Mouse (Mus musculus): ENCODE measurements around the gene Srrm4. TPM values are rescaled to one million over a fixed set of nuclear protein-coding genes. Genes with fewer than 3 reads are reported as not detected.

Gene Srrm4
- polyA plus RNA-seq, 2 experiments from 2014 or later, result 1.00 TPM; not detected in 1

DNA sequence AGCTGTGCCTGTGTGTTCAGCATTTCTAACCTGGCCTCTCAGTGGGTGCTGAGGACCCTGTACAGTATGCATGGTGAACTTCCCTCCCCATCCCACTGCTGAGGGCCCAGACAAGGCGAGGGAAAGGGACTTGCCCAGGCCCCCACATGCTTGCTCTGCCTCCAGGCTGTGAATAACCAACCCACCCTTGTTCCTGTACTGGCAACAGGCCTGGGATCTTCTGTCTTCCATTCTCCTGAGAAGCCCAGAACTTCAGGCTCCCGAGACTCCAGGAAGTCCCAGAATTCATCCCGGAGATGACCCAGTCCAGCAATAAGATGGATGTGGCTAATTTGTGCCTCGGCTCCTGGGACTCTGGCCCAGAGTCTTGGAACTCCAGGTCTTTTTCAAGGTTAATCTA lies 105.5 kb downstream of the Srrm4 start:
- ATAC-seq, result no peak

GRCm38 (mm10) chr5:116485069-116485468 lies 106.5 kb downstream of the Srrm4 start:
- ATAC-seq, result no peak

DNA sequence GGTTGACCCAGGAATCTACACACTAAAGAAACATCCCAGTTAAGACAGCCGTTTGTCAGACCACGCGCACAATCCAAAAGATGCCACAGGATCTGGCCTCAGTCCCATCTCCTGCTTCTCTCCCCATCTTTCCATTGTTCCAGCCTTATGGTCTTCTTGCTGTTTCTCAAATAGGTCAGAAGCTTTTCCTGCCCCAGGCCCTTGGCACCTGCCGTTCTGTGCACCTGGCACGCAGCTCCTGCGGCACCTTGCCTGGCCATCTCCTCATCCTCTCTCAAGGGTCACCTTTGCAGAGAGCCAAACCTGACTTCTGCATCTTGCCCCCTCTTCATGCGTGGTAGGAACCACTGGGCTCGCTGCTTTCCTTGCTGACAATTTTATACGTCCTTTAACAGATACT lies 107.4 kb downstream of the Srrm4 start:
- no peak for ATAC-seq

GRCm38 (mm10) chr5:116478607-116479371 lies 112.8 kb downstream of the Srrm4 start:
- no peak for ATAC-seq

DNA sequence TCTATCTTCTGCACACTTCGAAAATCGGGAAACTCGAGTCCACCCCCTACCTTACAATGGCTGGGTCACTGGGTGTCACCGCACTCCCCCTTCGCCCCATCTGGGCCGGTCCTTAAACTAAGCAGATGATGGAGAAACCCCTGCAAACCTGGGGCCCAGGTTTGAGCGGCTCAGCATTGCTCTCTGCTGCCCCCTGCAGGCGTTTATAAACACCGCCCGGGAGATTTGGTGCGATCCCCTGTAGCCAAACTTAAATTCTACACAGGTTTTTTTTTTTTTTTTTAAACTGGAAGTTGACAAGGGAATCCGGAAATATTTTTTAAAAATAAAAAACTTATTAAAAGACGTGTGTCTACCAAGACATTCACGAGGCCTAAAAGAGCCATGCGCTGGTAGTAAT lies 115.6 kb downstream of the Srrm4 start:
- ATAC-seq, result no peak

DNA sequence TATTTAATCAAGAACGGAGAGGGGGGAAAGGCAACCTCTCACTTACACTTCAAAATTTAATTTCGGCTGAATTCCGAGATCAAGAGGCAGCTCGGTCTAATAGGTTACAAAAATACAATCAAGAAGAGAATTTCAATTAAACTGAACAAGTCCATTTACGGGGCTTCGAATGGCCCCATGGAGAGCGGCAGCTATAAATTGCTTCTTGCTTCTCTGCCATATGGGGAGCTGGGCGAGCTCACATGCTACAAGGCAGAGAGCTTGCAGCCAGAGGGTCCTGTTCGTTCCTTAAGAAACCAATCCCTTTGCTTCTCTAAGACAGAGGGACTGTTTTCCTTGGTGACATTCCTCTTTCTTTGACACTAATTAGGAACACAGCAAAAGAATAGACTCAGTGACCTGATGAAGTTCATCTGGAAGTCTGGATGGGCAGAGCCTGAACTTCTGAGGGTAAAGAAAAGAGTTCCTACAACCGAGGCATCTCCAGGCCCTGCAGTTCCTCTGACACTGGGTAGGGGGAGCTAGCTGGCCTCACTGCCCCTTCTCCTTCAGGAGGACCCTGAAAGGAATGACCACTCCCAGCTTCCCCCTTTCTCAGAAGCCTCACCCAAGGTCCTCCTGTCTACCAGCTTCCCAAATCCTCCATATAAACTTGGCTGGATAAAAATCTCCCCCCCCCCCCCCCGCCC lies 130.1 kb downstream of the Srrm4 start:
- ATAC-seq, result no peak

GRCm38 (mm10) chr5:116459970-116460369 lies 131.6 kb downstream of the Srrm4 start:
- ATAC-seq, result no peak

- ATAC-seq, result no peak
Observed at GRCm38 (mm10) chr5:116457791-116458190, 133.8 kb downstream of the Srrm4 start.

GRCm38 (mm10) chr5:116456796-116457515 lies 134.7 kb downstream of the Srrm4 start:
- ATAC-seq, result no peak

- ATAC-seq, result no peak
Observed at GRCm38 (mm10) chr5:116453401-116453851, 138.2 kb downstream of the Srrm4 start.

DNA sequence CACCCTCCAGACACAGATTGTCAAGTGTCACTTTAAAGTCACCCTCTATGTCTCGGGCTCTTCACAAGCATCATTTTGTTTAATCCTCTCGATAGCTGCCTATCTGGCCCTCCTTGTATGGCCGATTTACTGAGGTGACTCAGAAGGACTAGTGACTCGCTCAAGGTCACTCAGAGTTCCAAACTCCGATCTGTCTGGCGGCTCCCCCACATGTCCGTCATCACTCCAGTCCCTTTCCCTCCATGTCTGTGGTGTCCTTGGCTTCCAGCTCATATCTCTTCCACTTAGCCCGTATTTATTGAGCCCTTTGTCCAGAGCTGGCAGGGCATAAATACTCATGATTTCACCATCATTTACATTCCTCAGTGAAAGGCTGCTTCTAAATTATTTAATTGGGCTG lies 140.7 kb downstream of the Srrm4 start:
- ATAC-seq, result no peak

GRCm38 (mm10) chr5:116449522-116450225 lies 141.9 kb downstream of the Srrm4 start:
- no peak for ATAC-seq

DNA sequence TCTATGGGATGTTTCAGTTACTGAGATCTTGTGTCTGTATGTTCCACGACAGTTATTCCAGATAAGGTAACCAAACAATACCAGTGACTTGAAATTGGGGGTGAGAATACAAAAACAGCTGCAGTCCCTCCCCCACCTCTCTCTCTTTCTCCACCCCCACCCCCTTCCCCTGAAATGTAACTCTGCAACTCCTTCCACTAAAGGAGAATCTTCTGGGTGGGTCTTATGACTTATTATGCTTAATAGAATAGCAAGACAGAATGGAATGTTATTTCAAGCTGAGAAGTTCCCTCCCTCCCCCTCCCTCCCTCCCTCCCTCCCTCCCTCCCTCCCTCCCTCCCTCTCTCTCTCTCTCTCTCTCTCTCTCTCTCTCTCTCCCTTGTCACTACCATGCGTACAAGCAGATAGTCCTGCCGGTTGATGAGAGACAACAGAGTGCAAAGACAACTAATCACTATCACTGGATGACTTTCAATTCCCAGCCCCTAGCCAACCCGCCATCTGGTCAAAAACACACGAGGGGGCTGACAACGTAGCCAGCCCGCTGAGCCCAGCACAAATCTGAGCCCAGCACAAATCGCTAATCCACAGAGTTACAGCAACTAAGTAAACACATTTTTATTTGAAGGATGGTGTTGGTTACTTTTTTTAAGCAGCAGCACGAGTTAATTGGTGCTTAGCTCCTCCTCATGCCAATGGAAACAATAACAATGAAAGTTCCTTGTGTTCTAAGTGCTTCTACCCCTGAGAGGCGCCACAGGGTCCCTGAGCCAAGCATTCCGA lies 143.0 kb downstream of the Srrm4 start:
- no peak for ATAC-seq

DNA sequence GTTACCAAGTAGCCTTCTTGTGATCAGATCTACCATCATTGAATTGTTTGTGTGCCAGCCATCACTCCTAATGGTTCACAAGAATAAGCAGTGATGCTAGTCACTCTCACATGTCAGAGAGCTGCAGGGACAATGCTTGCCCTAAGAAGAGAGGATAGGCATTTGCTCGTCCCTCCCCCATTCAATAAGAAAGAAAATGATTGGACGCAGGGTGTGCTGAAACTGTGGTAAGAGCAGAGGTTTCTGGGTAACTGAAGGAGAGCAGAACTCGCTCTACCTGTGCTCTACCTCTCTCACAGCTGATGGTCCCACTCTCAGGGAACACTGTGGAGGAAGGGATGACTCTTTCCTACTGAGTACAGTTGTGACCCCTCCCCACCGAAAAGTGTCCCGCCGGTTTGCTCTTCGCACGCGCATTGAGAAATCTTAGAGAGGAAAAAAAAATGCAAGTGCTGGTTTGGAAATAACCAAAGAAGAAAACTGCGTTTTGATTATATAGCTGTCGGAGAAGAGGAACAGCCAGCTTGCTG lies 143.7 kb downstream of the Srrm4 start:
- ATAC-seq, result no peak

- ATAC-seq, result no peak
Observed at GRCm38 (mm10) chr5:116446552-116446951, 145.1 kb downstream of the Srrm4 start.

DNA sequence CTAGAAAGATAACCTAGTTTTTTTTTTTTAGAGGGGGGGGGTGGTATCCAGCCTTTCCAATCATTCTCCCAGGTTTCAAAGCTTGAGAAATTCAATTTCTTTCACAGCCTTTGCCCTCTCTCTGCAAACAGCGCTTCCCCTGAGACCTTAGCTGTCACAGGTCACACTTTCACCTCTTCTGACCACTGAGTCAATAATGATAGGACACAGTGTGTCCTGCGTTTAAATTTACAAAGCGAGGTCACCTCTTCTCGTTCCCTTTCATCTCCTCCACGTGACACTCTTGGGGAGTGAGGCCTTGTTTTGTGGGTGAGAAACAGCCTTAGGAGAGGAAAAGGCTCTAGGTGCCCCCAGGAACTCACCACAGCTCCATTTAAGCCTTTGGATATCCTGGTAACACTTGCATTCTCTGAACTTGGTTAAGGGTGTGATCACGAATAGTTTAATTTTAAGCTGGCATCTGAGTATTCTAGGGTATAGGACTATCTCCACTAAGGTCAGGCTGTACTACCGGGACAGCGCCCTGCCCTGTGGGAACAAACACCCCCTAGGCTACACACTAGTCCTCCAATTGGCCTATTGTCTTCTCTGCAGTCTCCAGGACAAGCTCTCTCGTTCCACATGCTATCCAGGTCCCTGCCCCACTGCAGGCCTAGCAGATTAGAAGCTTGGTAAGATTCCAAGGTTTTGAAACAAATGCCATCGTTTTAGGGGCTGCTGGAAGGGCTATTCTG lies 145.8 kb downstream of the Srrm4 start:
- no peak for ATAC-seq

DNA sequence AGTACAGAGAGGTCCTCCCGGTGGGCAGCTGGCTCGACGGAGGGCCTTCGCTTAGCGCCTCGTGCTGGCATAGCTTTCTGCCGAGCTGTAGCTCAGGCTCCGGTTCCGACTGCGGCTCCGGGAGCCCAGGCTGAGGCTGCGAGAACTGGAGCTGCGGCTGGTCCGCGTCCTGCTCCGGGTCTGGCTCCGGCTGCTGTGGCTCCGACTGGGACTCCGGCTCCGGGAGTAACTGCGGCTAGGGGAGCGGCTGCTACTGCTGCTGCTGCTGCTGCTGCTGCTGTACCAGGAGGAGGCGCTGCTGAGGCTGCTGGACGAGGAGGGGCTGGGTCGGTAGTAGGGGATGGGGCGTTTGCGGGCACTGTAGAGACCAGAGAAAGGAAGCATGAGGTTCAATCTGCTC lies 147.1 kb downstream of the Srrm4 start:
- no peak for ATAC-seq

DNA sequence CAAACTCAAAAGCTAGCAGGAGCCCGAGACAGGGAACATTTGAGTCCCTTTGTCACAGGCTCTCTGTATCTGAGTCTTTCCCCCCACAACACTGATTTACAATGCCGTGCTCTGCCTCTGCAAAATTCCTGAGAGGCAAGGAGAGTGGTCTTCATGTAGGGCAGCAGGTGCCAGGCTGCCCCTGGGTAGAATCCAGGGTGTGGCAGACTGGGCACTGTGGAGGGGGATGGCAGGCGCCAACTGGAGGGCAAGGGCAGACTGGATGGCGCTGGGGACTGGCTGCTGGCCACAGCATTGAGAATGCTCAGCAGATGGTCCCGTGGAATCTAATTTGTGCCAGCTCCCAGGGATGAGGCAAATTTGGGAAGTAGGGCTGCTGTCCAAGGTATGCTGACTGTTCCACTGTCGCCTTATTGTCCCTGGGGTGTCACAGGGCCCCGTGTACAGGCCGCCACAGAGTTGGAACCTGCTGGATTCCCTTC lies 148.1 kb downstream of the Srrm4 start:
- no peak for ATAC-seq

- no peak for ATAC-seq
Observed at GRCm38 (mm10) chr5:116442697-116443458, 148.7 kb downstream of the Srrm4 start.

DNA sequence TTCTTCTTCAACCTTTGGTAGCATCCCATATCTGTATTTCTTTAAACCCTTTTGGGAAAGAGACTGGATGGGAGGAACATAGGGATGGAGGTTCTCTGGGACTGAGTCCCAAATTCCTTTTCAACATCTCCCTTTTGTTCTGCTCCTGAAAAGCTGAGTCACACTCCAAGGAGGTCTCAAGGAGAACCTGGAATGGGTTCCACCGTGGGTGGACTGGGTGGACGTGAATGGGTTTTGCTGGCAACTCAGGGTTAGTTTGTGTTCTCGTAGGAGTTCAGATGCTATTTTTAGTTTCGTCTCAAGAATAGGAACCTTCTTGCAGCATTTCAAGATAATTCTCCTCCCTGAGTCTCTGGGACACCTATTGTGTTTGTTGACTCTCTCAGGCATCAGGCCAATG lies 151.4 kb downstream of the Srrm4 start:
- no peak for ATAC-seq

Measured in CD4-positive, CD25-positive, alpha-beta regulatory T cell, adult 4 months (primary cell).